Mouse (Mus musculus) ovary, adult 18-20 months (tissue): ENCODE measurements around the gene Pde8b.
A peak's percentile ranks its signal among the peaks of the same experiment; 100 is the strongest.
"Not testable (repeated sequence)": the region's sequence is repeated elsewhere in the genome, so short reads cannot be mapped to it uniquely, and the experiment has no call there.

Experiments used
- DNase-seq: peaks from one replicate; pipeline ENCODE4 v3.0.0; 2022; ENCODE audit warnings: low spot score, mixed read lengths

The Pde8b gene

DNA sequence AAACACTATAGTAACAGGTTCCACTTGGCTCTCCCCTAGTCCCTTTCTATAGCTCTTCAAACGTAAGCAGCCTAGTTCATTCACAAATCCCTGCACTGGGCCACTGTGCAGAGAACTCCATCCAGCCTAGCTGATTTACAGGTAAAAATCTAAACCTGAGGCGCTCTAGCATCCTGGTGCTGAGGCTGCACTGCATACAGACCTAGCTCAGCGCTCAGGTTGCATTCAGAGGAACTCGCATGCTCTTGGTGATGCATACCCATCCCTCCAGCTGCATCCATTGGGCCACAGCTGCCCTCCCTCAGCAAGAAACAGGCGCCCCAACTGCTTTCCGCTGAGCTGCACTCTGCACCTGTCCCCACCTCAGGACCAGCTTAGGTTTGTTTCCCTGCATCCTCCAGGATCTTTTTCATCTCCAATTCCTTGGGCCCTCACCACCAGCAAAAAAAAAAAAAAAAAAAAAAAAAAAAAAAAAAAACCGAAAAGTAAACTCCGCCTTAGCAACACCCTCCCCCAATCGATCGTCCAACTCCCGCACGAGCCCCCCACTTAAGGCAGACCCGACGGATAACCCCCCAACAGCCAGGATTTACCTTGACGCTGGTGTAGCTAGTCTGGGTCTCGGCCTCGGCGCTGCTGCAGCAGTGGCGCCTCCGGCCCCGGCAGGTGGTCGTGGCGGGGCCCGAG, 28.1 kb downstream of the Pde8b start:
- DNase-seq = no peak

DNA sequence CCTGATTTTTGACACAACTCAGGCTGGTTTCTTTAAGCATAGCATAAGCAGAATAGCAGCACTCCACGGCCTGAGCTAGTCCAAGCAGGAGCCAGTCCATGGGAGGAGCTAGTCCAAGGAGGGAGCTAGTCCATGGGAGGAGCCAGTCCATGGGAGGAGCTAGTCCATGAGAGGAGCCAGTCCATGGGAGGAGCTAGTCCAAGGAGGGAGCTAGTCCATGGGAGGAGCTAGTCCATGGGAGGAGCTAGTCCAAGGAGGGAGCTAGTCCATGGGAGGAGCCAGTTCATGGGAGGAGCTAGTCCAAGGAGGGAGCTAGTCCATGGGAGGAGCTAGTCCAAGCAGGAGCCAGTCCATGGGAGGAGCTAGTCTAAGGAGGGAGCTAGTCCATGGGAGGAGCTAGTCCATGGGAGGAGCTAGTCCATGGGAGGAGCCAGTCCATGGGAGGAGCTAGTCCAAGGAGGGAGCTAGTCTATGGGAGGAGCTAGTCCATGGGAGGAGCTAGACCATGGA, 34.4 kb downstream of the Pde8b start:
- DNase-seq = not testable (repeated sequence)

DNA sequence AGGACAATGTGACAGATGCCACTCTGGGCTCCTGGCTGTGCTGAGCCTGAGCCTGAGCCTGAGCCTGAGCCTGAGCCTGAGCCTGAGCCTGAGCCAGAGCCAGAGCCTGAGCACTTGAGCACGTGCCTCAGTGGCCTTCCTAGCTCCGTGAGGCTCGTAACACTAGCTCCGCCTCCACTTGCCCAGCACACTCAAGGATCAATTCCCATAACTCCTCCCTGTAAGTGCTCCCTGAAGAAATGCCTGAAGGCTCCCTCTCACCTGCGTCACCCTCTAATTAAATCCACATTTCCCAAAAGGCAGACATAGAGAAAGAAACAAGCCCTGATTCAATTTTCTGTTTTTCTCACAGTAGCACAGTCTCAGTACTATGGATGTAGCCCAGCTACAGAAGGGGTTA, 37.8 kb downstream of the Pde8b start:
- DNase-seq = no peak

DNA sequence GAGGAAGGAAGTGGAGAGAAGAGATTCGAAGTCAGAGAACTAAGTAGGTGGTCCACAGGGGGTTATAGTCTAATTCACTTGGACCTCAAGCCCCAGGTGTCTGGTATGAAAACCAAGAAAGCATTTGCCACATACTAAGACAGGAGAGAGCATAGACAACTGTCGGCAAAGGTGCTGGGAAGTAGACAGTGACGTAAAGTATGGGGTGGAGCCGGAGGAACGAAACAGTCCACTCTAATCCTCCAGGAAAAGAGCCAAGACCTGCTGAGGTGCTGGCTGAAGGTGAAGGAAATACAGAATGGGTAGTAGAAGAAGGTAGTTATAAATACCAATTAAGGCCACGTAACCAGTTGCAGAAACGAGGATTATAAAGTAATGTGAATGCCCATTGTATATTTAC, 42.8 kb downstream of the Pde8b start:
- DNase-seq = not testable (repeated sequence)

DNA sequence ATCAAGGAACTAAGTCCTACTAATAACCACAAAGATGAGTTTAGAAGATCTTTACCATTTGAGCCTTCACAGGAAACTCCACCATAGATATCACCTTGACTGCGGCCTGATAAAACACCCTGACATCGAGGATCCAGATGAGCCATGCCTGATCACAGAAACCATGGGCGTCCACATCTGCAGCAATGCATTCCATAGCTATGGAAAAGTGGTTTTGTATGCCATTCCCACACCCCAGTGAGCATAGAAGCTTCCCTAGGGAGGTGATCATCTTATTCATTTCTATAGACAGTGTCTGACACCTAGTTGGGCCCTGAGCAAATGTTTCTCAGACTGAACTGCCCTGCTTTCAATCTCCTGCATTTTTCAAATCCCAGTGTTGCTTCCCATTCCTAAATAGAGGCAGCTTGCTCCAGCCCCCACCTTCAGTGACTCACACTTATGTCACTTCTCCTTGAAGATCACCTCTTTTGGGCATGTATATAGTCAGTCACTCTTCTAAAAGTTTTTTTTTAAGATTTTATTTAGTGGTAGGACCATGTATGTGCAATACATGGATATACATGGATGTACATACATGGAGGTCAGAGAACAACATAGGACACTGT, 47.9 kb downstream of the Pde8b start:
- DNase-seq = no peak

DNA sequence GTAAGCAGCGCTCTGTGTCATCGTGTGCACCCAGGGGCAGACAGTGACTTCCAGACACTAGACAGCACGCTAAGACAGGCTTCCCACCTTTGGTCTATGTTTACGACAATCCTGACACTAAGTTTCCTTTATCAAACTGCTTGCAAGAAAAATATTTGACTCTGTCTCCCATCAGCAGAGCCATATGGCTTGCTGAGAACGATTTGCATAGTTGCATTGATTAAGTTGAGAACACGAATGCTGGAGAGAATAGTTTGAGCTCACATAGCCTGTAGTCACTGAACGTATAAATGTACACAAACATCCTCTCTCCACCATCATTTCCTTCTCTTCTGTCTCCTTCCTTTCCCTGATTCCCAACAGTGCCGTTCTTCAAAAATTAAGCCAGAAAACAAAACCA, 49.3 kb downstream of the Pde8b start:
- DNase-seq = no peak

DNA sequence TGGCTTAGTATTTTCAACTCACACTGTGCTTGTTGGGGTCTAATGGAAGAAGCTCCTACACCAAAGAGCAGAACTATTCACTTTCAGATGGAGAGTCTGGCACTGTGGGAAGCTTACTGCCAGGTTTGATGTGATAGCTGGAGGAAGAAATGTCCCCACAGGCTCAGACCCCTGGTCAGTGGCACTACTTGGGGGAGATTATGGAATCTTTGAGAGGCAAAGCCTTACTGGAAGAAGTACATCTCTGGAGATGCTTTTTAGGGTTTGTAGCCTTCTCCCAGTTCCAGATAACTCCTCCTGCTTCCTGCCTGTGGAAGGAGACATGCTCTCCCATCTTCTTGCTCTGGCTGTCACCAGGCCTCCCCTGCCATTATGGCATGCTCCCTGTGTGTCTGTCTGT, 50.1 kb downstream of the Pde8b start:
- no peak for DNase-seq

DNA sequence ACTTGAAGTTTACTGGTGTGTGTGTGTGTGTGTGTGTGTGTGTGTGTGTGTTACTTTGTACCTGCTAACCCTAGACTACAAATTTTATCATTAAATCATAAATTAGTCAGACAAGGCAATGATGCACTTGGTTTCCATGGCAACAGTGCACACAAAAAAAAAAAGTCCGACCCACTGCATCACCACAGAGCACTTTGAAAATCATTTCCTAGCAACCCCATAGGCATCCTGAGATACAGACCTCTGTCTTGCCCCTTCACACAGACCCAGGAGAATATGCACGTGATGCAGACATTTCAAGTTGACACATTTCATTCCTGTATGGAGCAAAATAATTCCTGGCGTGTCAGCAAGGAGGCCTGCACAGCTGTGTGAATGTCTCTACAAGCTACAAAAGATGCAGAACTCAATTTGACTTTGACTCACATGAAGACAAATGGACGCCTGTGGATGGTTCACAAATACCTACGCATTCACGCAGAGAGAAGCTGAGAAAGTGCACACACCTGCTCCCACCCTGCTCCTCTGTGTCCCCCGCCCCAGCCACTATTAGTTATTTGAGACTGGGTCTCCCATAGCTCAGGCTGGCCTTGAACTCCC, 53.9 kb downstream of the Pde8b start:
- DNase-seq = no peak

DNA sequence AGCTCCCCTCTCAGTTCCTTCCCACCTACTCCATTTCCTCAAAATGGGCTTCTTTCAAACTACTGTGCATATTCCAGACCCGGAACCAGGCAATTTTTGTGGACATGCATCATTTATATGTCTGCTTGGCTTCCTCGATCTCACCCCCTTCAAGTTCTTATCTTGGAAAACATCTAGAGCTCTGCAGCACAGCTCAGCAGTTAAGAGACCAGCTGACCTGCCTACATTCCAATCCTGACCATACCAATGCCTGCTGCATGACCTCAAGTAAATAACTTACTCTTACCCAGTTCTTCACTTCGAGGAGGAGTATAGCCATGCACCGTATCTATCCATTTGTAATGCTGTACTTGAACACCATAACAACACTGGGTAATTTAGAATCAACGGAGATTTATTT, 58.2 kb downstream of the Pde8b start:
- DNase-seq = no peak

DNA sequence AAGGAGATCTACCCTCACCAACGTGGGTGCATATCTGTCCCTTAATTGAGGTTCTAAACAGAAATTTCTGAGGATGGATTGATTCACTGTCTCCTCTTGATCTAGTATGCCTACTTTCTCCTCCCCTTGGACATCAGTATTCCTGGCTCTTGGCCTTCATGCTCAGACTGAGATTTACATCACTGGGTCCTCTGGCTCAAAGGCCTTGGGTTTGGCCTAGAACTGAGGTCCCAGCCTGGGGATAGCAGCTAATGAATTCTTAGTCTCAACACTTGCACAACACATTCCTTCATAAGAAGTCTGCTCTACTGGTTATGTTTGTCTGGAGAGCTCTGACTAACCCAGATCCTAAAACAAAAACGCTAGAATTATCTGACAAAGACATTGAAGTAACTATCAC, 61.0 kb downstream of the Pde8b start:
- no peak for DNase-seq

DNA sequence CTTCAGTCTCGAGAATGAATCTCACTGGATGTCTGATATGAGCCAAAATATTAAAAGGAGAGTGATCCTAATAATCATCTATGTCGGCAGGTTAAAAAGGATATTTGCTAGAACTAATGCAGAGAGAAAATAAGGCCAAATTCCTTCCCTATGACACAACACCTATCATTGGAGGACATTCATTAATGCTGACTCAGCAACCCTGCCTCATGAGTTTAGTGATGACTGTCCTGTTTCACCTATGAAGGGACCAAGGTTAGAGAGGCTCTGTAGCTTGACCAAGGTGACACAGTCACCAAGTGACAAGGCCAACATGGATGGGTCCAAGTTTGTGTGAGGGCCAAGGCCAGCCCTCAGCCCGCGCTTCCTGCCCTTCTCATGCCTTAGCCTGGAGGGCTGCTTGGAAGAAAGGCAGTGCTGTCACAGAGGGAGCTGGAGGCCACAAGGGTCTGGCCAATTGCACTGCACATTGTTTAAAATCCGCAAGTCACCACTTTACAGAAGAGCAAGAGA, 62.9 kb downstream of the Pde8b start:
- DNase-seq = no peak

DNA sequence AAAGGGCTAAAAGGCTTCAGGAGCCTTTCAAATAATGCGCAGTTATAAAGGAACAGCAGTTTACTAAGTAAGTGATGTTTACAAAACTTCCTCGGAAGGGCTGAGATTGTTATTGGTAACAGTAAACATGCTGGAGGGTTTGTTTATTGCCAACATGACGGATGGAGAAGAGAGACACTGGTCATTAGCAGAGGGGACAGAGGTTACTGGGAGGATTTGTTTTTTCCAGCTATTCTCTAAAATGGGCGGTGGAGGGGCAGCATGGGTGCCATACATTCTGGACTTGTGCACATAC, 63.4 kb downstream of the Pde8b start:
- DNase-seq = no peak

DNA sequence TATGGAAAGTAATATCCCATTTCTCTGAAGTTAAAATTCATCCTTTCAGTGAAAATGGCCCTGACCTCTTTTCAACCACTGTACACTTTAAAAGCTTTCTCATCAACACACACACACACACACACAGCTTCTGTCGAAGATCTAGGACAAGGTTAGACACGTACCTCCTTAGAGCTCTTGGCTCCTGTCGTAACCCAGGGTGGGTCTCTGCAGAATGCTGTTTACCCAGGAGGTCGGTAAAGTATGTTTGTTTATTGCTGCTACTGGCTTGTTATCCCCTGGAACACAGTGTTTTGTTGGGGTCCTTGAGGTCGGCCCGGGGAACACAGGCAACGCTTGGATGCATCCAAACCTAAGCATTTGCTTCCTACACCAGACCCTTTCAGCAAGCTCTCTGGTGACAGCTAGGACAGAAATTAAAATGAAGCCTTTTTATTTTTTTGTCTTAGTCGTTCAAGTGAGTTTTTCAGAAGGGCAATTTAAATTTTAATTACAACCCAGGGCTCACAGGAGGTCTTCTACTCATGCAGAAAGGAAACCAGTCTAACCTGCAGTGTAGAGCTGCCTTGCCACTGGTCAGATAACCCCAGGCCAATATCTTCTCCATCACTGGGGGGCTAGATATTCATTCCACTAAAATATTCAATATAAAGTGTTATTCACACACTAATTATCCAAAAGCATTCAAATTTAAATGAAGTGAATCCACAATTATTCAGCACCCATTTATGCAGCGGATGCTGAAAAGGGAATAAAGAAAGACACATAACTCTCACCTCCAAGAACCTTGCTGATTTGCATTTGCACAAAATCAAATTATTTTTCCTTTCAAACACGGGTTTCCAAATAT, 64.0 kb downstream of the Pde8b start:
- no peak for DNase-seq

DNA sequence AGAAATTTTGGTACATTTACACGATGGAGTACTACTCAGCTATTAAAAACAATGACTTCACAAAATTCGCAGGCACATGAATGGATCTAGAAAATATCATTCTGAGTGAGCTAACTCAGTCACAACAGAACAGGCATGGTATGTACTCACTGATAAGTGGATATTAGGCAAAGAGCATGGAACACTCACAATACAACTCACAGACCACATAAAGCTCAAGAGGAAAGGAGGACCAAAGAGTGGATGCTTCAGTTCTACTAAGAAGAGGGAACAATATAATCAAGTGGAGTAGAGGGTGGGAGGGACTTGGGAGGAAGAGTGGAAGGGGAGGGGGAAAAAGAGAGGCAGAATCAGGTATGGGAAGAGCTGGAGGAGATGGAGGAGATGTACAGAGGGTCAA, 66.5 kb downstream of the Pde8b start:
- no peak for DNase-seq

DNA sequence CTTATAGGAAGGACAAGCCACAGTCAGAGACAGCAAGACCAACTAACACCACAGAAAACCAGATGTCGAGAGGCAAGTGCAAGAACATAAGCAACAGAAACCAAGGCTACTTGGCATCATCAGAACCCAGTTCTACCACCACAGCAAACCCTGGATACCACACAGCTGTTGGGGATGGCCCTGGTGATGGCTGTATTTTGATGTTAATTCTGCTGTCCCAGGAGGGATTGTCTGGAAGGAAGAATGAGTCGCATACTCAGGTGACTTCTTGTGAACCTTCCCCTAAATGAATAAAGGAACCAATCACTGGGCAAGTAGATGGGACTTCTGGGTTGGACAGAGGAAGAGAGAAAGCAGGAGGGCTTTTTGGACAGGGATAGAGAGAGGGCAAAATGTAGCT, 69.9 kb downstream of the Pde8b start:
- no peak for DNase-seq

DNA sequence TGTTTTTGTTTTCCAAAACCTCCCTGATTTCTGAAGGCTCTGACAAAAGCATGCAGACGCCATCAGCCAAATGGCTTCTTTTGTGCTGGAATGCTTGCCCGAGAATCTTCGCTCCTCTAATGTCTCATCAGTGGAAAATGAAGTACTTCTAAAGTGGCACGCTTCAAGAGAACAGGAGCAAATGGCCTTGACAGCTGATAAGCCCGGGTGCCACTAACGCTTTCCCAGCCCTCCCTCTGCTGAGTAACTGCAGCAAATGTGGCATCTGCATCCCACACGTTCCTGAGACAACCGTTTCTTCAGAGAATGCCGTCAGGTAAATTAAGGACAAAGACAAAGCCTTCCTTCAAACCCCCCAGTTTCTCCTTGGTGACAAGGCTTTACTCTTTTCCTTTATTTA, 72.8 kb downstream of the Pde8b start:
- DNase-seq = peak; percentile 26

DNA sequence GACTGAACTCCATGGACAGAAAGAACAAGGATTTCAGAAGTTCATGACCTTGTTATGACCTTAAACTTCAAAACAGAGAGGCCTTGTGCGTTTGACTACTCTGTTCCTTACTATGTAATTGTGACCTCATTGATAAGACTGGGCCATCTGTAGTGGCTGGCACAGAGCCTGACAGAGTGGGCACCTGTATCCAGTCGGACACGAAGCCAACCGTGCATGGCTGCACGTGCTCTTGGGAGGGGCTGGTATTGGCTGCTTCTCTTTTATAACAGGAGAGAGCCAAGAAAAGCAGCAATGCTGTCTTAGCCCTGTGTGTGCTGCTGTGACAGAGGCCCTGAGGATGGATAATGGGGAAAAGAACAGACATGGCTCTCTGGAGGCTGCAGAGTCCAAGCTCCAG, 73.7 kb downstream of the Pde8b start:
- no peak for DNase-seq

DNA sequence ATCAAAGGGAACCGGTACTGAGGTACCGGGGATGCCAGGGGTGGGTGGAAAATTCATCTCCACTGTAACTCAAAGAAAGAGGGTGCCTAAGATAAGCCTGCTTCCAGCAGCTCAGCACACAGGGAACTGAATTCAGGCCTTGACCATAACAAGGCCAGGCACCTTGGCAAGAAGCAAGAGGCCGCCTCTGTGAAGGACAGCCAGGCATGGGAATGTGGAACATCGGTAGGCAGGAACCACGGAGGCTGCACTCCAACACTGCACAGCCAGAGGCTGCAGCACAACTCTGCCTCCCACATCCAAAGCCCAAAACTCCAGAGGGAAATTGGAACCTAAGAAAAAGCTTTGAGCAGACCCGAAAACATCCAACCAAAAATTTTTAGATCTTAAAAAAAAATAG, 75.9 kb downstream of the Pde8b start:
- peak; percentile 71 for DNase-seq

DNA sequence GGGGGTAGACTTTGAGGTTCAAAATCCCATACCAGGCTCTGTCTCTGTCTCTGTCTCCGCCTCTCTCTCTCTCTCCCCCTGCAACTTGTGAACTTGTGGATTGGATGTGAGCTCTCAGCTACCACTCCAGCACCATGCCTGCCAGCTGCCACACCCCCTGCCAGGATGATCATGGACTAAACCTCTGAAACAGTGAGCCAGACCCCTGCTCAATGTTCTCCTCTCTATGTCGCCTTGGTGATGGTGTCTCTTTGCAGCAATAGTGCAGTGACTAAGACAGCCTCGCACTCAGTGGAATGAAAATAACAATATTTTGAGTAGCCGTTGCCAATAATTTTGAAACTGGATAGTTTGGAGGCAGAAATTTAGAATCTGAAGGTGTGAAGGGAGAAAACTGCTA, 77.8 kb downstream of the Pde8b start:
- DNase-seq = no peak

DNA sequence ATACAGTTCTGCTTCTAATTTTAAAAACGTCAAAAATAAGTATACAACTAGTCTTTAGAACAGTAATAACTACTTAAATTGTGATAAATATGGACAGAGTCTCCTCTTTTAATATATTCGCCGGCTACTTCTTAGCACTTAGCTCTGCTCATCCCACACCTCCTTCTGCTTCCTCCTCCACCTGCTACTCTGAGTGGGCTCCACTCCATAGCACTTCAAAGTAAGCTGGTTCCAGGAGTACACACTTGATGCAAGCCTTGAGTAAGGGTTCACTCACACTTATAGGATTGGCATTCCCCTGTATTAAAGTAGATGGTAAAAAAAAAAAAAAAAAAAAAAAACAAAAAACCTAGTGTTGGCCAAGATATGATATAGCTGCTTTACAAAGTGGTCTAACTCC, 89.9 kb downstream of the Pde8b start:
- DNase-seq = no peak

DNA sequence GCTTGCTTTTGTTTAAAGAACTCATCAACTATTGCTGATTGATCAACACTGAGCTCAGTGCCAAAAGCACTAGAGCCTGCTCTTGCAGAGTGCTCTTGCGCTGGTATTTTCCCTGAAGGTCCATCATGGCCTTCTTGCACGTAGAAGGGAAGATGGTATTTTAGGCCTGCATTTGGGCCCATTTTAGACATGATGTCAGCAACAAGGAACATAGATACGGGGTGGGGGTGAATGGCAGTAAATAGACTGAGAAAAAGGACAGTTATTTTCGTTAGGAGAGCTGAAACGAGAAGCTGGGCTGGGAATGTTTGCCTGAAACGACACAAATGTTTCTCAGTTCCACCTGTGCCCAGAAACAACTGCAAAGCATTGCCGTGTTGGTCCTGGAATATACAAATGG, 91.2 kb downstream of the Pde8b start:
- no peak for DNase-seq

DNA sequence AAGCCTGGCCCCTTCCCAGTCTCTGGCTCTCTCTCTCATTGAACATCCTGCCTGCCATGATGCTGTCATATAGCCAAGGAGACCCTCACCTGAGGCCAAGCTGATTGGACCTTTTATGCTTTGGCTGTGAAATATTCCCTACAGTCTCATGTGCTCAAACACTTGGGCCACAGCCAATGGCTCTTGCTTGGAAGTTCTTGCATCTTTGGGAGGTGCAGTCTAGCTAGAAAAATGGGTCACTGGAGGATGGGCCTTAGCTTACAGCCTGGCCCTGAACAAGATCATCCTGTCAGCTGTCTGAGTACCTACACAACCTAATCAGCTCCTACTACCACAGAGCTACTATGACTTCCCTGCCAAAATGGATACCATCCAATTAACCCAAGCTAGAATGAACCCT, 105.4 kb downstream of the Pde8b start:
- no peak for DNase-seq
